Mouse (Mus musculus): ENCODE results near the gene Prkg1.
A peak's percentile ranks its signal among the peaks of the same experiment; 100 is the strongest.

DNA sequence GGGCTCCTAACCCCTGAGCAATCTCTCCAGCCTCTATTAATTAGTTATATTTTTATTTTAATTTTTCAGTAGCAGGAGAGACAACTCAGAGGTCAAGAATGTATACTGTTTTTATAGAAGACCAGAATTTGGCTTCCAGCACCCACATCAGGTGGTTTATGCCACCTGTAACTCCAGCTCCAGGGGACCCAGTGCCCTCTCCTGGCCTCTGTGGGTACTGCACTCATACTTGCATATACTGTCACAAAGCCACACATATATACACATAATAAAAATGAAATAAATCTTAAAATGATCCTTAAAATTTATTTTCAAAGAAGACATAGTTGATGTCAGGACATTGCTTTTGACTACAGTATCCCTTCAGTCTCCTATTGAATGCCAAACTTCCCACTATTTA lies 862.5 kb downstream of the Prkg1 start:
- TF ChIP-seq CTCF (IDR thresholded peaks at IDR 0.05; ENCODE audit: low read depth, low read length) (peak; percentile 22; the same call in 1 of the 2 replicates), POLR2A (IDR thresholded peaks at IDR 0.05; ENCODE audit: borderline replicate concordance, low read depth, low read length) (no peak)
